Mouse (Mus musculus) CD4-positive helper T cell, adult 2 months (primary cell): ENCODE measurements at regions not wholly inside any gene's neighbourhood (a gene's known extent, or its start where the extent isn't known, plus 50 kb on each side); places are given as distances from the start of the nearest gene placed in this dataset.

Source experiments
- DNase-seq: peaks from one replicate; pipeline ENCODE4 v3.0.0-alpha.2; 2012; ENCODE audit warnings: low read depth, missing footprints, low spot score

GRCm38 (mm10) chr17:72782775-72783174, 53.5 kb upstream of the Ypel5 start:
- no peak for DNase-seq

DNA sequence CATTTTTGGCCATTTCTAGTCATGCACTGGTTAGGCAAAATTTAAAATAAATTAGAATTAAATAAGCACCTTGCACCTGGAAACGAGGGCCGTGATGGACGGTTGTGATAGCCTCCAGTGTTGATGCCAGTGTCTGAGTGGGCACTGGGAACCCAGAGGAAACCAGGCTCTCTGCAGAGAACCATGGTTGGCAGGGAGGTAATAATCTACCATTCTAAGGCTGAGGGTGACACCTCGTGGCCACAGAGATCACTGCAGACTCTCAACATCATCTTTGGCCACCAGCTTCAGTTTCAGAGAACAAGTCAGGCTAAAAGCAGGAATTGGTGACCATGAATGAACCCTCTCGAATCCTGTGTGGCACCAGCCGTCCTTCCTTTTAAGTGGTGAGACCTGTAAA, 54.5 kb upstream of the Ypel5 start:
- peak; percentile 31 for DNase-seq

DNA sequence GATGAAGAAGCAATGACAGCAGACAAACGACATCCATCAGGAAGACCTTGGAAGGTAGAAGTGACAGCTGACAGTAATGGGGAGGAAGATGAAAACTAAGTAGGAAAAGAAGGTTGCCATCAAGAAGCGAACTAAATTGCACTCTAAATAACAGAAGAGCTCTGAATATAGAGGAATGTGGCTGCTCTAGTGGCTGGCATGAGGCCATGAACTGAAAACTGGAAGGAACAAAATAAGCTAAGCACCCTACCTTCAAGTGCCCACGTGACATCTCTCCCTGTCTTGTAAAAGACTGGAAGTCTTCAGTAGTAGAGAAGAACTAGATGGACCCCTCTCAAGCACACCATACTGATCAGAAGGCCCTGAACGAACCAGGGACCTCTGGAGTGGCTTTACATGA, 68.0 kb upstream of the Ypel5 start:
- DNase-seq: no peak

GRCm38 (mm10) chr17:72760937-72761336, 75.3 kb upstream of the Ypel5 start:
- DNase-seq: no peak

- DNase-seq: no peak
Measured at GRCm38 (mm10) chr17:72746411-72746810, 89.8 kb upstream of the Ypel5 start.

GRCm38 (mm10) chr17:72733006-72733405, 103.2 kb upstream of the Ypel5 start:
- DNase-seq: no peak

- DNase-seq: no peak
Measured at GRCm38 (mm10) chr17:72731691-72732090, 104.6 kb upstream of the Ypel5 start.

GRCm38 (mm10) chr17:72731175-72731574, 105.1 kb upstream of the Ypel5 start:
- DNase-seq: no peak

GRCm38 (mm10) chr17:72720753-72721152, 115.5 kb upstream of the Ypel5 start:
- no peak for DNase-seq

DNA sequence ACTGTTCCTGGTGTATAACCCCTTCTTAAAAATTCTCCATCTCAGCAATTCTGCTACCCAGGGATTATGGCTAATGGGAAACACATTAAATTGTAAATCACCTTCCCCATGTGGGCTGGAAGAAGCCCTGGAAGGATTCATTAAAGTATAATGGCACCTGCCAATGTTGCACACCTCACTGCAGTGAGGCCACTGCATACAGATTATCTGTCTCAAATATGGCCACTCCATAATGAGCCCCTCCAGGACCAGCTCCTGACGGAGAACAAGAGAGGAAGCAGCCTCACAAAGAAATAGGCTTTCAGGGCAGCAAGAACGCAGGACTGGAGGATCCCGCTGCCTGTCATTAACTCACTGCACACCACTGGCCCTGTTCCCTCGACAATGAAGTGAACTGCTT, 115.2 kb upstream of the Alk start:
- no peak for DNase-seq

DNA sequence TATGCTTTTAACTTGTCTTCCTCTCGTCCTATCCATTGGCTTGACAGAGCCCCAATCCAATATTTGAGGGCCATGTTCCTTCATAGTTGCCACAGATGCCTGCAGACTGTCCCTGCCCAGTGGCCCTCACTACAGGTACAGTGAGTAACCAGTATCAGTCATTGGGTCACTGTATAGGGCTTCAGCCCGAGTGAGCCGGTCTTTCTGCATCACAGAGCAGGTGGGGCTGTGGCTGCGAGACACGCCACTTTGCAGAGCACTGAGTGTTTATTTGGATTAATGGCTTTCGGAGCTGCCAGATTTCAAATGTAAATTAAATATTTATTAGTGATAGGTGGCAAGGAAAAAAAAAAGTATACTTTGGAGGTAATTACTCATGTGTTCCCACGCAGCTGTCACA, 87.2 kb upstream of the Alk start:
- DNase-seq: no peak

DNA sequence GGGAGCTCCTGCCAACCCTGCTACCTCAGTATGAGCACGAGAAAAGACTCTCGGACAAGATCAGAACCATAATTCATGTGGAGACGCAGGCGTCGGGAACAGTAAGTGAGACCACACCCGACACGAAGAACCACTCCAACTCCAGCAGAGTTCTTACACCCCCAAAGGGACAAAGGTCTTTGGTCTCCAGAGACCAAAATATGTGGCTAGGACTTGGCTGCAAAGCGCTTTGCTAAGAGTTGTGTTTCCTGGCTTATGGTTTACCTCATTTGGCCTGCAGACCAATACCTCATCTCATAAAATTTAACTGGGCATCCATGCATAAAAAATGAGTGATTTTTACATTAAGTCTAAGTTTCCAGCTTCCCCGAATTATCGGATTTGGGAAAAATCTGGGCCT, 85.2 kb upstream of the Alk start:
- DNase-seq: no peak

- DNase-seq: no peak
Measured at GRCm38 (mm10) chr17:72688800-72689199, 84.4 kb upstream of the Alk start.

GRCm38 (mm10) chr17:72674658-72675057, 70.2 kb upstream of the Alk start:
- no peak for DNase-seq

- DNase-seq: no peak
Measured at GRCm38 (mm10) chr17:72672010-72672409, 67.6 kb upstream of the Alk start.

DNA sequence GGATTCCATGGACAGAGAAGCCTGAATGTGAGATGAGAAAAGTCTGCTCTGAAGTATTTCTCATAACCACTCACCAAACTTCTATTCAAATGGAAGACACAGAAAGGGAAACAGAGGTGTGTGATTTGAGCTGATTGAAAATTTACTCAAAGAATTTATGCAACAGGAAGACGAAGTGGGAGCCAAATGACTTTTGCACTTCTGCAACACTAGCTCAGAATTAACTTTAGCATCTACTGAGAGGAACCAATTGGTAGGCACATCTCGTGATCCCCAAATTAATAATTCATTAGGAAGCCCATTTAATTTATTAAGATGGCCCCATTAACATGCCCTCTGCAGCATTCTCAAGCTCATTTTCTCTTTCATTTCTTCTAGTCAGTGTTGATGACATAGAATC, 62.5 kb upstream of the Alk start:
- DNase-seq: no peak

- DNase-seq: no peak
Measured at GRCm38 (mm10) chr17:72661678-72662077, 57.3 kb upstream of the Alk start.

DNA sequence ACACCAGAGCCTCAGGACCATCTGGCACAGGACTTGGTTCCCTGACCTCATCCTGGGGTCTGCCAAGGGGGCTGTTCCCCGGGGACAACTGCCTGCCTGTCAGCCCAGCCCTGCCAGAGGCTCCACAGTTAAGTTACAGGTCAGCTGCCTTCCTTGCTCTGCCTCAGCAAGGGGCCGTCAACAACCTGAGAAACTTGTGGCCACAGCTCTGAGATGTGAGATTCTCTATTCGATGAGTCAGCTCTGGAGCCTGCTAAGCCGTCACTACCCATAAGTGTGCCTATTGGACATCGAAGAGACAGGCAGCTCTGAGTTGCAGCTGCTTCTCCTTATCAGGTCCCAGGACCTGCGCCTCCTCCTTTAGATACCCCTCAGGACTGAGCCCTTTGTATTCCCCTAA, 54.3 kb upstream of the Alk start:
- no peak for DNase-seq

DNA sequence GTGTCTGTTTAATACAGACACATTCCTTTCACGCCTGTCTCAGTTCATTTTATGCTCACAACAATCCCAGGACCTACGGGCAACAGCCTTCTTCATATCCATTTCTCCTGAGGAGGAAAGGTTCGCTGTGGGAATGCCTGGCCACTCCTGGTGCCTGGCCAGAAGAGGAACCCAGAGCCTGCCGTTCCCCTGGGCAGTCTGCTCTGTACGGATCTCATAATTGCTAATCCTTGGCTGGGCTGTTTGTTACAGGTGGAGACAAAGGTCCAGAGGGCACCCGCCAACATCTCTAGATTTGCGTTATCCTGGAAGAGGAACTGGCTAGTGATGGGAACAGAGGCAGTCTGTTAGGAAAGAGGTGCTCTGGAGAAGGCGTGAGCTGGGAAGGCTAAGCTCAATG, 53.4 kb upstream of the Alk start:
- no peak for DNase-seq
